Mouse (Mus musculus) bone marrow macrophage, adult 2 months (primary cell): ENCODE data around the gene Olfr1335. TPM values are rescaled to one million over a fixed set of nuclear protein-coding genes. Genes with fewer than 3 reads are reported as not detected.
"Not testable (repeated sequence)": the region's sequence is repeated elsewhere in the genome, so short reads cannot be mapped to it uniquely, and the experiment has no call there.

Experiments used
- H3K27ac ChIP-seq: 2 replicates; pipeline ENCODE4 v1.5.1; 2012; ENCODE audit warnings: low read depth, low read length; ENCODE audit not compliant: insufficient read depth
- H3K4me1 ChIP-seq: 2 replicates; pipeline ENCODE4 v1.6.1; 2012; ENCODE audit warnings: low read length; ENCODE audit not compliant: control insufficient read depth, insufficient read depth
- H3K4me3 ChIP-seq: 2 replicates; pipeline ENCODE4 v1.5.1; 2012; ENCODE audit warnings: mild to moderate bottlenecking, low read length, moderate library complexity; ENCODE audit not compliant: insufficient read depth
- CTCF ChIP-seq: IDR thresholded peaks from 2 replicates; pipeline ENCODE4 v1.5.1; 2012; ENCODE audit warnings: low read depth, mild to moderate bottlenecking, low read length, moderate library complexity
- POLR2A ChIP-seq: IDR thresholded peaks from 2 replicates; pipeline ENCODE4 v1.6.1; 2012; ENCODE audit warnings: mild to moderate bottlenecking, low read depth, low read length, borderline replicate concordance
- polyA plus RNA-seq: library from polyadenylated mRNA; stranded (reverse); fragments of >200 nt; gene quantifications from 2 replicates; pipeline ENCODE4 v1.2.4, GENCODE M21; 2012; ENCODE audit not compliant: missing spikeins, insufficient read depth, insufficient read length

Gene Olfr1335
- not detected in 2 replicates for polyA plus RNA-seq

DNA sequence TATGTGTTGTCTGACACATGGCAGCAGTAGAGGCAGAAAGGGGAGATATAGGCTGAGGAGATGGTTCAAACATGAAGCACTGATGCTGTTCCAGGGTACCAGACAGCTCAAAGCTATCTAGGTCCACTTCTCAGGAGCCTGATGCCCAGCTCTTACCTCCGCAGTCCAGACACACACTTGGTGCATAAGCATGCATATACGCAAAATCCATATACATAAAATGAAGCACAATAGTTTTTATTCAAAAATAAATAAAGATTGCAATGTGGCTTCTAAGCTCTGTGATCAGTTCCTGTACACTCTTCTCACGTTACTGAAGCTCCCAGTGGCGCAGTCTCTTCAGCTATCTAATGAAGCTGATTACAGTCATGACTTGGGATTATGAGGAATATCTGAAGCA lies at the start of gene Olfr1335:
Olfr1335 (minus strand) TSS at position 101 of the 400 bp plus-strand sequence.
- Histone ChIP-seq H3K4me3 (no peak within 1 kb of the TSS), H3K4me1 (no peaks in the 10 kb centered on the region), H3K27ac (no peak within 1 kb of the TSS)
- TF ChIP-seq CTCF (no peak), POLR2A (no peak)

DNA sequence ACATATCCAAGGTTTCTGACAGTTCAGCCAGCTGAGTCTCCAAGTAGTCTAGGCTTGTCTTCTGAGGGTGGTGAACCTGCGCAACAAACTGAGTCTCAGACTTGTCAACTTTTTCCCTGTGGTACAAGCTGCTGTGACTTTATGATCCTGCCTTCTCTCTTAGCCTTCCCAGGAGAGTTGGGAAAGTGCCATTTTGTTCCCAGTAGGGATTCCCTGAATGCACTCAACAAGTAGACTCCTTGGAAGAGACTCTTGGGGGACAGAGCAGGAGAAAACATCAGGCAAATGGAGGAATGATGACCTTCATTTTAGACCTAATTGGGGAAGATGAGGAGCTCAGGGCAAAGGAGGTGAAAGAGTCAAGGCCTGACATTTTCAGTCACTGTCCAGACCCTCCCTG lies 26.4 kb upstream of the Olfr1335 start, which contains the start of gene Olfr1333:
Olfr1333 (minus strand) TSS at position 101 of the 400 bp plus-strand sequence.
- Histone ChIP-seq H3K27ac (no peak within 1 kb of the TSS), H3K4me1 (no peaks in the 10 kb centered on the region), H3K4me3 (no peak within 1 kb of the TSS)
- TF ChIP-seq CTCF (no peak), POLR2A (no peak)

DNA sequence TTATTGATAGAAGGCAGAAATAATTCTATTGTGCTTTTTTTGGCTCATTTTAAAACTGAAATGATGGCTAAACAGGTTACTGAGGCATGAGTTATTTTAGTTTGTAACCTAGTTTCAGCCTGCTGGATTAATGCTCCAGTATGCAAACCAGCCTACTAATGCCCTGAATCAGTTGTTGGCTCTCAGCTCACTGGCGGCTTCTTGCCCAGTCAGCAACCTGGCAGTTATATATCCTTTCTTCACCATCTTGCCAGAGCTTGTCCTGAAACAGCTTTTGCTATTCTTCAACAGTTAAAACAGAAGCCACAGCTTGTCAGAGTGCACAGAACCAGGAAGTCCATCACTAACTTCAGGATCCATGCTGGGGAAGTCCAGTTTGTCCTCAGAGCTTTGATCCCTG lies 9.2 kb upstream of the Olfr1335 start:
- TF ChIP-seq CTCF: no peak
- TF ChIP-seq POLR2A: no peak
- no peak overlapping the region for H3K27ac ChIP-seq
- H3K4me3 ChIP-seq: no peak overlapping the region
- H3K4me1 ChIP-seq: no peaks in the 10 kb centered on the region

DNA sequence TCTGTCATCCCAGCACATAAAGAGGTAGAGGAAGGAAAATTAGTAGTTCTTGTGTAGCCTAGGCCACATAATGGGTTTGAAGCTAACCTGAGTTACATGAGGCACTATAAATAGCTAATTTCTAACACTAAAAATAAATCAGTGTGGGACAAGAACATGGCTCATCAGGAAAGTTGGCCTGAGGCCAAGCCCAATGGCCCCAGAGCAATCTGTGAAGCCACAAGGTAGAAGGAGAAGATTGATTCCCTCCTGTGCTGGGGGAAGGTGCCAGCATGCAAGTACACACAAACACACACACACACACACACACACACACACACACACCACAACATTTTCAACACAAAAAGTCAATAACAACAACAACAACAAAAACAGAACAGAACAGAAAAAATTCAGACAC lies 16.9 kb downstream of the Olfr1335 start:
- not testable (repeated sequence) for H3K27ac ChIP-seq, H3K4me3 ChIP-seq

DNA sequence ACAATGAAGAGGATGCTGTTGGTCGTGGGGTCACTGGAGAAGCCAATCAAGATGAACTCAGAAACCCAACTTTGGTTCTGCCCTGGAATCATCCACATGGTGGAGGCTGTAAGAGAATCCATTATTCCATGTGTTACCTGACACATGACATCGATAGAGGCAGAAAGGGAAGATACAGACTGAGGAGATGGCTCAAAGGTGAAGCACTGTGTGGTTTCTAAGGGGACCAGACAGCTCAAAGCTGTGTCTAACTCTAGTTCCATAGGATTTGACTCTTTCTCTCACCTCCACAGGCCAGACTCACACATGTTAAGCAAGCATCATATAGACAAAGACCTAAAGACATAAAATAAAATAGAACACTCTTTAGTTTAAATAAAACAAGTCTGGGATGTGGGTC lies 27.3 kb downstream of the Olfr1335 start, which contains the start of gene Olfr1337:
Olfr1337 (minus strand) TSS at position 101 of the 400 bp plus-strand sequence.
- H3K4me3 ChIP-seq: no peak within 1 kb of the TSS
- no peak within 1 kb of the TSS for H3K27ac ChIP-seq
- H3K4me1 ChIP-seq: no peaks in the 10 kb centered on the region
- TF ChIP-seq POLR2A: no peak
- no peak for TF ChIP-seq CTCF

More for the DNA sequence above, 16.9 kb downstream of the Olfr1335 start:
- H3K4me1 ChIP-seq: not testable (repeated sequence)

Other genes with a start within 250 kb of the Olfr1335 start
- not detected in 2 replicates for gene Cfap57, start 189.2 kb downstream of the Olfr1335 start, polyA plus RNA-seq
- 27.3 and 36.7 TPM in 2 replicates for gene Ebna1bp2, start 189.1 kb downstream of the Olfr1335 start, polyA plus RNA-seq
- not detected in 2 replicates for gene Olfr62, start 151.0 kb downstream of the Olfr1335 start, polyA plus RNA-seq
- gene Olfr1342, start 117.2 kb downstream of the Olfr1335 start, polyA plus RNA-seq: not detected in 2 replicates
- not detected in 2 replicates for gene Olfr1341, start 106.4 kb downstream of the Olfr1335 start, polyA plus RNA-seq
- 0.16 and 0.24 TPM in 2 replicates for gene Olfr1340, start 89.8 kb downstream of the Olfr1335 start, polyA plus RNA-seq
- gene Olfr1339, start 77.8 kb downstream of the Olfr1335 start, polyA plus RNA-seq: not detected in 2 replicates
- gene Olfr1338, start 51.2 kb downstream of the Olfr1335 start, polyA plus RNA-seq: not detected in 2 replicates
- not detected in 2 replicates for gene Olfr1337, start 27.4 kb downstream of the Olfr1335 start, polyA plus RNA-seq
- not detected in 2 replicates for gene Olfr1333, start 26.3 kb upstream of the Olfr1335 start, polyA plus RNA-seq
- not detected in 2 replicates for gene Olfr1331, start 54.7 kb upstream of the Olfr1335 start, polyA plus RNA-seq
- 0.24 and 0.63 TPM in 2 replicates for gene Olfr1330, start 78.7 kb upstream of the Olfr1335 start, polyA plus RNA-seq
- not detected in 2 replicates for gene Olfr1329, start 107.5 kb upstream of the Olfr1335 start, polyA plus RNA-seq
- not detected in 2 replicates for gene Olfr1328, start 128.7 kb upstream of the Olfr1335 start, polyA plus RNA-seq
- not detected in 2 replicates for gene Lao1, start 151.6 kb upstream of the Olfr1335 start, polyA plus RNA-seq